Mouse (Mus musculus) neutrophil, adult 5-6 weeks (primary cell): ENCODE measurements around the gene Adcy4. TPM values are rescaled to one million over a fixed set of nuclear protein-coding genes. Genes with fewer than 3 reads are reported as not detected.
A peak's percentile ranks its signal among the peaks of the same experiment; 100 is the strongest.

Experiments used
- ATAC-seq: fragments of 151-379, 151-347 bp; 2 replicates; pipeline ENCODE4 v1.8.0; 2017; ENCODE audit warnings: mild to moderate bottlenecking, moderate TSS enrichment; ENCODE audit not compliant: insufficient number of reproducible peaks, poor library complexity, low FRiP score, severe bottlenecking; ENCODE audit errors: extremely low read depth
- total RNA-seq: library from RNA; stranded (forward); fragments of 200-1000 nt; gene quantifications from 2 replicates; pipeline ENCODE4 v1.2.3, GENCODE M21; 2017

Adcy4 gene
- 0.49 TPM in 1 of 2 replicates, not detected in the other for total RNA-seq

DNA sequence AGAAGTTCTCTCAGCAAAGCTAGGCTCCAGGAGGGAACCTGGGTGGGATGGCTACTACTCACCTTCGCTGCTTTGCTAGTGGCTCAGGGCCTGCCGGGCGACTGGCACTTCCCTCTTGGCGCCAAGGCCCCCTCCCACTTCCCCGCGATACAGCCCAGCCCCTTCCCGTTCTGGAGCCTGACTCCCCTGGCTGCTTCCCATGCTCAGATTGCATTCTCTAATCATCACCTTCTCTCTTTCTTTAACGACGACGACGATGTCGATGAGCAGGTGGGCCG is at the start of gene Adcy4:
TSS of gene Adcy4 (minus strand) at position 138 of the 278 bp plus-strand sequence.
- ATAC-seq, result no peak

DNA sequence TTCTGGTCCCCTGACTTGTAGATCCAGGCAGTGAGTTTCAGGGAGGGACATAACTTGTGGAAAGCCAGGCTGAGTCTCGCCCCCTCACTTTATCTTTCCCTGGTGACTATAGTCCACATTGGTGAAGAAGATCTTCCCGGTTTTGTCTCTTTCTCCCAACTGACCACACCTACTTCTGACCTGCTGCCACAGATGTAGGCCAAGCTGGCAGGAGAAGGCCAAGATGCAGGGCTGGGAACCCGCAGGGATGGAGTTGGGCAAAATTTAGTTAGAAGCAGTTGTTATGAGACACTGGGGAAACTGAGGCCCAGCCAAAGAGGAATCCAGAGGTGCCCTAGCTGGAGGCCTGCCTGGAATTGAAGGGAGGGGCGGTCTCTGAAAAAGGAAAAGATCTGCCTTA is 49.2 kb upstream of the Adcy4 start:
- no peak for ATAC-seq

GRCm38 (mm10) chr14:55830331-55830730 is 46.4 kb upstream of the Adcy4 start:
- ATAC-seq, result no peak

DNA sequence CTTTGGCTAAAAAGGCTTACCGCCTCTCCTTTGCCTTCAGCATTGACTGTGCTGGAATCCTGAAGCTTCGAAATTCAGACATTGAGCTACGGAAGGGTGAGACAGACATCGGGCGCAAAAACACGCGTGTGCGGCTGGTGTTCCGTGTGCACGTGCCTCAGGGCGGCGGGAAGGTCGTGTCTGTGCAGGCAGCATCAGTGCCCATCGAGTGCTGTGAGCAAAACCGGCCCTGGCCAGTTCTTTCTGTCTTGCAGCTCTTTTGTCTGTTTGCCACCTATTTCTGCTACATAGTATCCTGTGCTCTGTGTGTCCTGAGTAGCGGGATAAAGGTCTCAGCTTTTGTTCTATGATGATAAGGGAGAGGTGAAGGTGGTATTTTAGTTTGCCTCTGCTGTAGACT is 46.0 kb upstream of the Adcy4 start:
- no peak for ATAC-seq

DNA sequence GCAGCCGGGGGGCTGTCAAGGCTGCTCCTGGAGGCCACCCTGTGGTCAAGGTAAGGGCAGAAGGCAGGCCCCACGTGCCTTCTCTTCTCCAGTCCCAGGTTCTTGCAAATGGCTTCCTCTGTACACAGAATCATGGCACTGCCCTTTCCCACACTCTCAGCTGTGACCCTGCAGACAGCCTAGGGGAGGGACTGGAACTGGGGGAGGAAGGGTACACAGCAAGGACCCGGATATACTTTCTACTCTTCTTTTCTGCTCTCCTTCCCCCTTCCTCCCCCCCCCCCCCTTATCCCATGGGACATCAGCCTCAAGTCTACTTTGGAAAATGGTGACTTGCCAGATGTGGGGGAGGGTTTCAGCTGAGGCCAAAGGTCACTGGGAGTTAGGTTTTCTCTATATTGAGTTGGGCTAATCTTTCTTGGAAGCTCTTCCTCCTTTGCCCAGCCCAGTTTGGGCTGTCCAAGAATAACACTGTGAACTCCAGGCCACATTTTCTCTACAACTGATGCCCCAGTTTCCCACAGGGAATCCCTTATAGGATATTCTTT is 44.9 kb upstream of the Adcy4 start:
- ATAC-seq, result no peak

DNA sequence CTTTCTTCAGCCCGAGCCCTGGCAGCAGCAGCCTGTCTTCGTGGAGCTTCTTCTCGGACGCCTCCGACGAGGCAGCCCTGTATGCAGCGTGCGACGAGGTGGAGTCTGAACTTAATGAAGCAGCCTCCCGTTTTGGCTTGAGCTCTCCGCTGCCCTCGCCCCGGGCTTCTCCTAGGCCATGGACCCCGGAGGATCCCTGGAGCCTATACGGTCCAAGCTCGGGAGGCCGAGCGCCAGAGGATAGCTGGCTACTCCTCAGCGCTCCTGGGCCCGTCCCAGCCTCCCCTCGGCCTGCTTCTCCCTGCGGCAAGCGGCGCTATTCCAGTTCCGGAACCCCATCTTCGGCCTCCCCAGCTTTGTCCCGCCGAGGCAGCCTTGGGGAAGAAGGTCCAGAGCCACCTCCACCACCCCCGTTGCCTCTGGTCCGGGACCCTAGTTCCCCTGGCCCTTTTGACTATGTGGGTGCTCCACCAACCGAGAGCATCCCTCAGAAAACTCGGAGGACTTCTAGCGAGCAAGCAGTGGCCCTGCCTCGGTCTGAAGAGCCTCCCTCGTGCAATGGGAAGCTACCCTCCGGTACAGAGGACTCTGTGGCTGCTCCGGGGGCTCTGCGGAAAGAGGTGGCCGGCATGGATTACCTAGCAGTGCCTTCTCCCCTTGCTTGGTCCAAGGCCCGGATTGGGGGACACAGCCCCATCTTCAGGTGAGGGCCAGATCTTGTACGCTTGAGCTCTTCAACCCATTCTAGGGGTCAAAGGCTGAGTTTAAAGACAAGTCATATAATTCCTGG is 42.9 kb upstream of the Adcy4 start:
- ATAC-seq, result no peak

DNA sequence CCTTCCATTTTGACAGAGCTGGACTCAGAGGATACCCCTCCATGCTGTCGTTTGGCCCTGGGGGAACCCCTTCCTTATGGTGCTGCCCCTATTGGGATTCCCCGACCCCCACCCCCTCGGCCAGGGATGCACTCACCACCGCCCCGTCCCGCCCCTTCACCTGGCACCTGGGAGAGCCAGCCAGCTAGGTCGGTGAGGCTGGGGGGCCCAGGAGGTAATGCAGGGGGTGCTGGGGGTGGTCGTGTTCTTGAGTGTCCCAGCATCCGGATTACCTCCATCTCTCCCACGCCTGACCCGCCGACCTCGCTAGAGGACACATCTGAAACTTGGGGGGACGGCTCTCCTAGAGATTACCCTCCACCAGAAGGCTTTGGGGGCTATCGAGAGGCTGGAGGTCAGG is 42.2 kb upstream of the Adcy4 start:
- ATAC-seq, result no peak

- ATAC-seq, result no peak
Observed at GRCm38 (mm10) chr14:55825216-55826051, 41.5 kb upstream of the Adcy4 start.

GRCm38 (mm10) chr14:55824481-55825215 is 40.8 kb upstream of the Adcy4 start:
- ATAC-seq, result no peak

GRCm38 (mm10) chr14:55824001-55824480 is 40.1 kb upstream of the Adcy4 start:
- ATAC-seq, result no peak

DNA sequence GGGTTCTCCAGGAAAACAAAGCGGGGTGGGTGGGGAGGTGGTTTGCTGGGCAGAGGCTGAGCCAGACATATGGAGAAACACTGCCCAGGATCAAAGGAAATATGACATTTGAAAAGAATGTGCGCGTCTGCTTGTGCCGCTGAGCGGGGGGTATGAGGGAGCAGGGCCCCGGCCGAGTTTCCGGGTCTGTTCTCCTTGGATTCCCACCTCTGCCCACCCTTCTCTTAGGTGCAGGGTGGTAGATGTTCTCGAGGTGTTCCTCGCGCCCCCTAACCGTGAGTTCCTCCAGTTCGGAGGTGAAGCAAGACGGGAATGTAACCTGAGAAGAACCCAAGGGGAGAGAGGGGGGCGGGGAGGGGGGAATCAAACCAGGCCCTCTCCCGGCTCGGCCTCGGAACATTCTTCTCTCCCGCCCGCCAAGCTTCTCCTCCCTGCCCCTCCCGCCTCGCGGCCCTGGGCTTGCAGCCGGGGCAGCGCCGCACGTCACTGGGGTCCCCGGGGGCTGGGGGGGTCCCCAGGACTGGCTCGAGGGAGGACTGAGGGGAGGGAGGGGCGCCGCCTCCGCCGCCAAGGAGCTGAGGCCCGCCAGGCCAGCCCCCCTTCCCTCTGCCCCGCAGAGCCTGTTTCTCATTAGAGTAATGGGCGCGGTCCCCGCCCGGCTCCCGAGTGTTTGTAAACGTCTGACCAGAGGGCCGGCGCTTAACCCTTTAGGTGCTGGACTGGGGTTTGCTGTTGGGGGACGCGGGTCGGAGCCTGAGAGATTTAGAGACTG is 39.3 kb upstream of the Adcy4 start, which contains the start of gene Nfatc4:
TSS of gene Nfatc4 (plus strand) at position 154 of the 772 bp plus-strand sequence.
- no peak for ATAC-seq

GRCm38 (mm10) chr14:55822435-55822990 is 38.6 kb upstream of the Adcy4 start:
- ATAC-seq, result peak; percentile 81

DNA sequence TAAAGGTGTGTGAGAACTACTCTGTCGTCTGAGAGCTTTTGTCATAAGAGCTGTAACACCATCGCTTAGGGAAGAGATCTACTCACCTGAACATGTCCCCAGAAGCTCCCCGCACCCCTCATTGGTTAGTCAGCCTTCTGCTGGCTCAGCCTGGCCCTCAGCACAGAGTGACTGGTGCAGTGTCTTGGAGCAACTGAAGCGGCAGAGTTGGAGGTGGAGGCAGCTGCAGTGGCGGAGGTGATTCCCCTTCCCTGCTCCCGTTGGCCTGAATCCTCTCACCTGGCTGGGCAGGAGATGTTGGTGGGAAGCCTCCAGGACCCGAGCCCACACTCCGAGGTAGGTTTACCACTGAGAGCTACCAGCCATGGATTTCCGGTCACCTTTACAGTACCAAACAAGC is 36.7 kb upstream of the Adcy4 start:
- no peak for ATAC-seq

DNA sequence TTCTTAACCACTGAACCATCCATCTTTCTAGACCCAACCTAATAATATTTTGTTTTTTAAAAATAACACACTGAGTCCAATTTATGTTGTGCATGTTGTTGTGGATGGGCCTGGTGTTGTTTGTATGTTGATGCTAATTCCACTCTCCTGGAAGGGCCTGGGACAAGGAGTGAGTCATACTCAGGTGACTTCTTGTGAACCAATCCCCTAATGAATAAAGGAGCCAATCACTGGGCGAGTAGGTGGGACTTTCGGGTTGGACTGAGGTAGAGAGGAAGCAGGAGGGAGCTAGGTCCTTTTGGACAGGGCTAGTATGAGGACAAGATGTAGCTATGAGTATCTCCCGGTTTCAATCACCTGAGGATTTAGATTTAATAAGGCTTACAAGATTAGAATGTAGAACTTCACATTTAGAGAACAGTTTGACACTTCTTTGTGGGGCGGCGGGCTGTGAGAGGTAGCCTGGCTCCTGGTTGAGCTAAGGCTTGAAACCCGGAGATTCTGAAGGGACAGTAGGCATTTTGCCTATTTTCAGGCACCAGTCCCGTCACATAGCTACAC is 36.0 kb upstream of the Adcy4 start:
- ATAC-seq, result no peak

- ATAC-seq, result no peak
Observed at GRCm38 (mm10) chr14:55815310-55815751, 31.4 kb upstream of the Adcy4 start.

- no peak for ATAC-seq
Observed at GRCm38 (mm10) chr14:55814885-55815284, 31.0 kb upstream of the Adcy4 start.

DNA sequence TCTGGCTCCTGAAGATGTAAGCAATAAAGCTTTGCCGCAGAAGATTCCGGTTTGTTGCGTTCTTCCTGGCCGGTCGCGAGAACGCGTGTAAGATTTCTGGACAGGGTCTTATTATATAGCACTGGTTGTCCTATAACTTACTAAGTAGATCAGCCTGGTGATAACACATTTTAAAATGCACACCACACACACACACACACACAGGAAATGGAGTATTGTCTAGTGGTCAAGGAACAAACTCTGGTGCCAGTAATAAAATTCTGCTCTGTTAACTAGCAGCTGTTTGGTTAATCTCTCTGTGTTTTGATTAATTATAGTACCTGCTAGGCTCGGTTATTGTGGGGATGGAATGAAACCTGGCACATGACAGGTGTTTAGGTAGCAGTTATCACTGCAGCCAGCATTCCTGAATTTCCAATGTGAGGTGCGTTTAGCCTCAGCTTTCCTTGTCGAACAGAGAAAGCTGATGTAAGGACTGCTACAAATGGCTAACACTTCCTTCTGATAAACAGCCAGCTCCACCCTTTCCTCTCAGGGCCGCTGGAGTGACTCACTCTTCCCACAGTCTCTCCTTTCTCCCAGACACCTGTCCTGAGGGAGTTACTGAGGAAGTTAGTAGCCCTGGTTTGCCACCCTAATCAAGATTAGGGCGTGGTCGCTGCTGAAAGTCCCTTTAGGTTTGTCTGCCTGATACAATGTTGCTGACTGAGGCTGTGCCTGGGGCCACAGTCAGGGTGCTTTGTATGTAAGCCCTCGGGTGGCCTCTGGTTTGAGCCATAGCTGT is 11.7 kb upstream of the Adcy4 start:
- ATAC-seq, result no peak
